Mouse (Mus musculus) ovary, postnatal 36 days (tissue): ENCODE data around the gene Plcb1.

ENCODE experiments used
- DNase-seq: peaks from one replicate; pipeline ENCODE4 v3.0.0; 2022; ENCODE audit warnings: low spot score, mixed read lengths

The Plcb1 gene

GRCm38 (mm10) chr2:135072503-135072902 lies 286.6 kb downstream of the Plcb1 start:
- DNase-seq, result no peak

- no peak for DNase-seq
Measured at GRCm38 (mm10) chr2:135073014-135073413, 287.1 kb downstream of the Plcb1 start.

GRCm38 (mm10) chr2:135075375-135075774 lies 289.5 kb downstream of the Plcb1 start:
- no peak for DNase-seq

- no peak for DNase-seq
Measured at GRCm38 (mm10) chr2:135092588-135093162, 306.8 kb downstream of the Plcb1 start.

- DNase-seq, result no peak
Measured at GRCm38 (mm10) chr2:135101292-135101691, 315.4 kb downstream of the Plcb1 start.

GRCm38 (mm10) chr2:135101943-135102342 lies 316.1 kb downstream of the Plcb1 start:
- no peak for DNase-seq

- DNase-seq, result no peak
Measured at GRCm38 (mm10) chr2:135106649-135107048, 320.8 kb downstream of the Plcb1 start.

GRCm38 (mm10) chr2:135108607-135109006 lies 322.7 kb downstream of the Plcb1 start:
- no peak for DNase-seq

GRCm38 (mm10) chr2:135114501-135115128 lies 328.7 kb downstream of the Plcb1 start:
- DNase-seq, result no peak

GRCm38 (mm10) chr2:135123057-135123456 lies 337.2 kb downstream of the Plcb1 start:
- no peak for DNase-seq

GRCm38 (mm10) chr2:135123695-135124343 lies 338.0 kb downstream of the Plcb1 start:
- no peak for DNase-seq

- no peak for DNase-seq
Measured at GRCm38 (mm10) chr2:135140576-135140975, 354.7 kb downstream of the Plcb1 start.

GRCm38 (mm10) chr2:135152289-135152688 lies 366.4 kb downstream of the Plcb1 start:
- DNase-seq, result no peak

- no peak for DNase-seq
Measured at GRCm38 (mm10) chr2:135153248-135153647, 367.4 kb downstream of the Plcb1 start.

GRCm38 (mm10) chr2:135156055-135156454 lies 370.2 kb downstream of the Plcb1 start:
- DNase-seq, result no peak

GRCm38 (mm10) chr2:135157961-135158360 lies 372.1 kb downstream of the Plcb1 start:
- no peak for DNase-seq

GRCm38 (mm10) chr2:135161673-135162072 lies 375.8 kb downstream of the Plcb1 start:
- DNase-seq, result no peak

GRCm38 (mm10) chr2:135165512-135165911 lies 379.6 kb downstream of the Plcb1 start:
- no peak for DNase-seq

- no peak for DNase-seq
Measured at GRCm38 (mm10) chr2:135175544-135175943, 389.7 kb downstream of the Plcb1 start.

GRCm38 (mm10) chr2:135187659-135188058 lies 401.8 kb downstream of the Plcb1 start:
- no peak for DNase-seq

GRCm38 (mm10) chr2:135200830-135201229 lies 415.0 kb downstream of the Plcb1 start:
- no peak for DNase-seq

- no peak for DNase-seq
Measured at GRCm38 (mm10) chr2:135202390-135202789, 416.5 kb downstream of the Plcb1 start.
